Mouse (Mus musculus) limb, embryonic 14.5 days (tissue): ENCODE data around the gene Clec4n. TPM values are rescaled to one million over a fixed set of nuclear protein-coding genes. Genes with fewer than 3 reads are reported as not detected.
"Not testable (repeated sequence)": the region's sequence is repeated elsewhere in the genome, so short reads cannot be mapped to it uniquely, and the experiment has no call there.

Experiments
- ATAC-seq: fragments of 200-750 bp; cut with Nextera tagmentation; 2 replicates; pipeline ENCODE4 v1.8.0; 2017; ENCODE audit warnings: low read depth, moderate number of reproducible peaks, moderate TSS enrichment; ENCODE audit not compliant: low FRiP score
- DNase-seq: peaks from one replicate; pipeline ENCODE4 v3.0.0-alpha.2; 2015; ENCODE audit warnings: low spot score
- H3K27ac ChIP-seq: fragments of 300-500 bp; sonication (generic); replicated peaks from 2 replicates; pipeline ENCODE4 v1.5.1; 2014; ENCODE audit warnings: low read depth, mild to moderate bottlenecking, low read length, moderate library complexity, mixed read lengths
- H3K27me3 ChIP-seq: fragments of 300-500 bp; sonication (generic); 2 replicates; pipeline ENCODE4 v1.6.1; 2014; ENCODE audit warnings: low read length, mixed read lengths; ENCODE audit not compliant: control insufficient read depth, insufficient read depth
- H3K36me3 ChIP-seq: fragments of 300-500 bp; sonication (generic); 2 replicates; pipeline ENCODE4 v1.6.1; 2014; ENCODE audit warnings: mild to moderate bottlenecking, low read length, moderate library complexity, mixed read lengths; ENCODE audit not compliant: control insufficient read depth, insufficient read depth
- H3K4me1 ChIP-seq: fragments of 300-500 bp; sonication (generic); 2 replicates; pipeline ENCODE4 v1.6.1; 2014; ENCODE audit warnings: antibody characterized with exemption, low read length, mixed read lengths; ENCODE audit not compliant: control insufficient read depth, insufficient read depth
- H3K4me2 ChIP-seq: fragments of 300-500 bp; sonication (generic); replicated peaks from 2 replicates; pipeline ENCODE4 v1.6.1; 2014; ENCODE audit warnings: low read depth, mild to moderate bottlenecking, low read length, moderate library complexity; ENCODE audit not compliant: severe bottlenecking
- H3K4me3 ChIP-seq: fragments of 300-500 bp; sonication (generic); replicated peaks from 2 replicates; pipeline ENCODE4 v1.5.1; 2014; ENCODE audit warnings: low read length
- H3K9ac ChIP-seq: fragments of 300-500 bp; sonication (generic); 2 replicates; pipeline ENCODE4 v1.6.1; 2014; ENCODE audit warnings: mild to moderate bottlenecking, low read depth, low read length, moderate library complexity; ENCODE audit not compliant: severe bottlenecking
- H3K9me3 ChIP-seq: fragments of 300-500 bp; sonication (generic); 2 replicates; pipeline ENCODE4 v1.6.1; 2016; ENCODE audit warnings: low read length; ENCODE audit not compliant: control insufficient read depth
- POLR2A ChIP-seq: fragments of 200-500 bp; IDR thresholded peaks from 2 replicates; pipeline ENCODE4 v1.8.0; 2012; ENCODE audit warnings: inconsistent platforms, mild to moderate bottlenecking, moderate library complexity, borderline replicate concordance; ENCODE audit not compliant: insufficient read depth, insufficient read length; ENCODE audit errors: extremely low read depth
- WGBS: fragments of 180-500 bp; shearing (Covaris S2); extraction: QIAGEN DNeasy Blood & Tissue Kit; methylation state at CpG from one replicate; pipeline ENCODE4 v1.1.7; 2014; 5-methylcytosine and 5-hydroxymethylcytosine counted together
- polyA plus RNA-seq, 2 experiments: library from polyadenylated mRNA; depleted of rRNA in 1 of 2; stranded (reverse) in 1 of 2; unstranded in 1 of 2; fragments of >200 nt; fragmentation: Nextera tagmentation in 1 of 2; extraction: Ambion mirVana in 1 of 2; gene quantifications; 2 replicates each; pipeline versions ENCODE4 v1.2.1 to v1.2.3; 2012 to 2014

The Clec4n gene
- polyA plus RNA-seq, 2 experiments: 2.2 to 3.7 TPM

GRCm38 (mm10) chr6:123227519-123228166 is 2.0 kb upstream of the Clec4n start:
- H3K4me2 ChIP-seq: no peak overlapping the region
- no peak overlapping the region for H3K27ac ChIP-seq
- H3K9ac ChIP-seq: no peak overlapping the region
- 60% methylated on average over 2 of the region's 2 CpGs for WGBS
- no peak overlapping the region for H3K4me3 ChIP-seq
- DNase-seq (no peak), ATAC-seq (no peak)
- TF ChIP-seq POLR2A: no peak
- no peaks in the 10 kb centered on the region for H3K4me1 ChIP-seq
- H3K9me3 ChIP-seq: no peaks in the 10 kb centered on the region; the same call in 1 of the 2 replicates
- H3K36me3 ChIP-seq: no peaks in the 10 kb centered on the region
- H3K27me3 ChIP-seq: no peaks in the 10 kb centered on the region

GRCm38 (mm10) chr6:123231149-123231548 is 1.5 kb downstream of the Clec4n start:
- H3K36me3 ChIP-seq: no peaks in the 10 kb centered on the region
- ATAC-seq: no peak
- TF ChIP-seq POLR2A: no peak
- no peaks in the 10 kb centered on the region for H3K27me3 ChIP-seq
- no peak overlapping the region for H3K4me2 ChIP-seq
- H3K27ac ChIP-seq: no peak overlapping the region
- H3K4me1 ChIP-seq: no peaks in the 10 kb centered on the region
- WGBS: 67% methylated on average over 2 of the region's 2 CpGs
- H3K9ac ChIP-seq: no peak overlapping the region
- no peak for DNase-seq
- no peaks in the 10 kb centered on the region for H3K9me3 ChIP-seq
- no peak overlapping the region for H3K4me3 ChIP-seq

GRCm38 (mm10) chr6:123237582-123237981 is 7.9 kb downstream of the Clec4n start:
- no peak for TF ChIP-seq POLR2A
- ATAC-seq (no peak), DNase-seq (no peak)

GRCm38 (mm10) chr6:123244201-123244600 is 14.6 kb downstream of the Clec4n start:
- Histone ChIP-seq H3K27ac (no peak overlapping the region), H3K9ac (no peak overlapping the region), H3K27me3 (no peaks in the 10 kb centered on the region), H3K4me3 (no peak overlapping the region), H3K36me3 (no peaks in the 10 kb centered on the region), H3K4me1 (no peaks in the 10 kb centered on the region), H3K9me3 (no peaks in the 10 kb centered on the region), H3K4me2 (no peak overlapping the region)
- 82% methylated on average over 5 of the region's 5 CpGs for WGBS
- DNase-seq: no peak
- no peak for TF ChIP-seq POLR2A
- ATAC-seq: no peak

More at GRCm38 (mm10) chr6:123237582-123237981, 7.9 kb downstream of the Clec4n start:
- Histone ChIP-seq H3K4me2 (no peak overlapping the region), H3K4me1 (no peaks in the 10 kb centered on the region), H3K27ac (no peak overlapping the region), H3K36me3 (no peaks in the 10 kb centered on the region), H3K4me3 (no peak overlapping the region), H3K9me3 (no peaks in the 10 kb centered on the region), H3K9ac (no peak overlapping the region), H3K27me3 (no peaks in the 10 kb centered on the region)

GRCm38 (mm10) chr6:123248862-123249261 is 19.2 kb downstream of the Clec4n start:
- H3K9me3 ChIP-seq, DNase-seq, H3K27ac ChIP-seq, H3K4me1 ChIP-seq, ATAC-seq, H3K27me3 ChIP-seq, H3K4me3 ChIP-seq, H3K9ac ChIP-seq, H3K4me2 ChIP-seq, H3K36me3 ChIP-seq: not testable (repeated sequence)
- 81% methylated on average over 2 of the region's 2 CpGs for WGBS

GRCm38 (mm10) chr6:123252735-123253134 is 23.1 kb downstream of the Clec4n start:
- ATAC-seq (no peak), DNase-seq (no peak)
- H3K9me3 ChIP-seq: no peaks in the 10 kb centered on the region
- H3K9ac ChIP-seq: no peak overlapping the region
- H3K27ac ChIP-seq: no peak overlapping the region
- H3K4me1 ChIP-seq: no peaks in the 10 kb centered on the region
- no peaks in the 10 kb centered on the region for H3K27me3 ChIP-seq
- H3K4me2 ChIP-seq: no peak overlapping the region
- no peaks in the 10 kb centered on the region for H3K36me3 ChIP-seq
- H3K4me3 ChIP-seq: no peak overlapping the region
- no peak for TF ChIP-seq POLR2A
